Mouse (Mus musculus): ENCODE data around the gene Pacs2. TPM values are rescaled to one million over a fixed set of nuclear protein-coding genes. Genes with fewer than 3 reads are reported as not detected.

Gene Pacs2
- polyA plus RNA-seq, 1 experiment, result 89.3 TPM

- H3K27me3 ChIP-seq (ENCODE audit: control insufficient read depth, insufficient read depth, insufficient read length), result no peaks in the 10 kb centered on the region
Observed at GRCm38 (mm10) chr12:113030046-113030445, 15.7 kb downstream of the Pacs2 start.

GRCm38 (mm10) chr12:113030993-113031392 lies 16.7 kb downstream of the Pacs2 start:
- H3K4me3 ChIP-seq, result no peak overlapping the region

More at GRCm38 (mm10) chr12:113030046-113030445, 15.7 kb downstream of the Pacs2 start:
- Histone ChIP-seq H3K4me2 (ENCODE audit: low read depth) (peak overlapping the region; percentile 45), H3K4me3 (no peak overlapping the region), H3K36me3 (ENCODE audit: control insufficient read depth, insufficient read depth) (peaks cover 12% of the 10 kb centered on the region), H3K79me2 (ENCODE audit: control insufficient read depth, insufficient read depth) (peaks cover 90% of the 10 kb centered on the region), H3ac (ENCODE audit: control insufficient read depth, insufficient read length) (no peak overlapping the region)
- TF ChIP-seq CEBPB (IDR thresholded peaks at IDR 0.05; ENCODE audit: insufficient read depth, poor library complexity, severe bottlenecking) (no peak), TCF3 (IDR thresholded peaks at IDR 0.05; ENCODE audit: insufficient read length, low read depth) (no peak), REST (IDR thresholded peaks at IDR 0.05; ENCODE audit: insufficient read depth, insufficient read length) (no peak), MYOG (IDR thresholded peaks at IDR 0.05; ENCODE audit: control insufficient read depth in 1 of 3, insufficient read depth in 1 of 3, insufficient read length in 2 of 3, low read depth in 2 of 3) (no peak), MYOD1 (IDR thresholded peaks at IDR 0.05; ENCODE audit: control insufficient read depth in 1 of 3, insufficient read length in 2 of 3, low read depth in 2 of 3) (no peak)

DNA sequence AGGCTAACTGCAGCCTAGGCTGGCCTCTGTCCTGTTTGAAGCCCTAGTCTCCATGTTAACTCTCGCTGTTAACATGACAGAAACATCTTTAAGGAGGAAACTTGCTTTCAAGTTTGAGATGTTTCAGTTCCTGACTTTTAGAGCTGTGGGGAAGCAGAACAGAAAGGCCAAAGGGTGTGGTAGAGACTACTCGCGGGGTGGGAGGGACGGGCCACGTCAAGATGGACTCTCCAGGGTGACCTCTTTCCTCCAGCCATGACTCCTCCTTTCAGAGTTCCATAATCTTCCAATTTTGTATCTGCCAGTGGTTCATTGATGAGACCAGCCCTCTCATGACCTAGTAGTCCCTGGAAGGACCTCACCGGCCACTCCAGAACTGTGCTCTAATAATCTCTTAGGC lies 17.1 kb downstream of the Pacs2 start:
- H3K4me3 ChIP-seq, result no peak overlapping the region
- H3K4me2 ChIP-seq (ENCODE audit: low read depth), result peak overlapping the region; percentile 45
- H3ac ChIP-seq (ENCODE audit: control insufficient read depth, insufficient read length), result no peak overlapping the region
- TF ChIP-seq E2F4 (IDR thresholded peaks at IDR 0.05; ENCODE audit: insufficient read depth) (no peak), REST (IDR thresholded peaks at IDR 0.05; ENCODE audit: insufficient read depth, insufficient read length) (no peak), POLR2A (IDR thresholded peaks at IDR 0.05; ENCODE audit: insufficient read length, low read depth) (no peak), TCF3 (IDR thresholded peaks at IDR 0.05; ENCODE audit: insufficient read length, low read depth) (no peak), USF1 (IDR thresholded peaks at IDR 0.05; ENCODE audit: low read depth) (no peak), POLR2AphosphoS2 (IDR thresholded peaks at IDR 0.05; ENCODE audit: insufficient read length, low read depth) (no peak), MAX (IDR thresholded peaks at IDR 0.05; ENCODE audit: low read depth) (no peak), MYOG (IDR thresholded peaks at IDR 0.05; ENCODE audit: control insufficient read depth in 1 of 3, insufficient read depth in 1 of 3, insufficient read length in 2 of 3, low read depth in 2 of 3) (no peak), SRF (IDR thresholded peaks at IDR 0.05; ENCODE audit: control insufficient read depth, insufficient read length, low read depth) (no peak), CEBPB (IDR thresholded peaks at IDR 0.05; ENCODE audit: insufficient read depth, poor library complexity, severe bottlenecking) (no peak), TCF12 (IDR thresholded peaks at IDR 0.05; ENCODE audit: insufficient read depth, poor library complexity, severe bottlenecking) (no peak), MYOD1 (IDR thresholded peaks at IDR 0.05; ENCODE audit: control insufficient read depth in 1 of 3, insufficient read length in 2 of 3, low read depth in 2 of 3) (no peak)
- peaks cover 8% of the 10 kb centered on the region for H3K36me3 ChIP-seq (ENCODE audit: control insufficient read depth, insufficient read depth)
- no peaks in the 10 kb centered on the region for H3K27me3 ChIP-seq (ENCODE audit: control insufficient read depth, insufficient read depth, insufficient read length)
- peaks cover 90% of the 10 kb centered on the region for H3K79me2 ChIP-seq (ENCODE audit: control insufficient read depth, insufficient read depth)

More at GRCm38 (mm10) chr12:113030993-113031392, 16.7 kb downstream of the Pacs2 start:
- peak overlapping the region; percentile 45 for H3K4me2 ChIP-seq (ENCODE audit: low read depth)
- H3K36me3 ChIP-seq (ENCODE audit: control insufficient read depth, insufficient read depth), result peaks cover 8% of the 10 kb centered on the region
- H3K79me2 ChIP-seq (ENCODE audit: control insufficient read depth, insufficient read depth), result peaks cover 90% of the 10 kb centered on the region
- H3K27me3 ChIP-seq (ENCODE audit: control insufficient read depth, insufficient read depth, insufficient read length), result no peaks in the 10 kb centered on the region
- no peak overlapping the region for H3ac ChIP-seq (ENCODE audit: control insufficient read depth, insufficient read length)
- TF ChIP-seq POLR2A (IDR thresholded peaks at IDR 0.05; ENCODE audit: insufficient read length, low read depth), result peak; percentile 30
- TF ChIP-seq MYOG (IDR thresholded peaks at IDR 0.05; ENCODE audit: control insufficient read depth in 1 of 3, insufficient read depth in 1 of 3, insufficient read length in 2 of 3, low read depth in 2 of 3), result peak in 1 of 3 experiments; percentile 37
- no peak for TF ChIP-seq MYOD1 (IDR thresholded peaks at IDR 0.05; ENCODE audit: control insufficient read depth in 1 of 3, insufficient read length in 2 of 3, low read depth in 2 of 3)

DNA sequence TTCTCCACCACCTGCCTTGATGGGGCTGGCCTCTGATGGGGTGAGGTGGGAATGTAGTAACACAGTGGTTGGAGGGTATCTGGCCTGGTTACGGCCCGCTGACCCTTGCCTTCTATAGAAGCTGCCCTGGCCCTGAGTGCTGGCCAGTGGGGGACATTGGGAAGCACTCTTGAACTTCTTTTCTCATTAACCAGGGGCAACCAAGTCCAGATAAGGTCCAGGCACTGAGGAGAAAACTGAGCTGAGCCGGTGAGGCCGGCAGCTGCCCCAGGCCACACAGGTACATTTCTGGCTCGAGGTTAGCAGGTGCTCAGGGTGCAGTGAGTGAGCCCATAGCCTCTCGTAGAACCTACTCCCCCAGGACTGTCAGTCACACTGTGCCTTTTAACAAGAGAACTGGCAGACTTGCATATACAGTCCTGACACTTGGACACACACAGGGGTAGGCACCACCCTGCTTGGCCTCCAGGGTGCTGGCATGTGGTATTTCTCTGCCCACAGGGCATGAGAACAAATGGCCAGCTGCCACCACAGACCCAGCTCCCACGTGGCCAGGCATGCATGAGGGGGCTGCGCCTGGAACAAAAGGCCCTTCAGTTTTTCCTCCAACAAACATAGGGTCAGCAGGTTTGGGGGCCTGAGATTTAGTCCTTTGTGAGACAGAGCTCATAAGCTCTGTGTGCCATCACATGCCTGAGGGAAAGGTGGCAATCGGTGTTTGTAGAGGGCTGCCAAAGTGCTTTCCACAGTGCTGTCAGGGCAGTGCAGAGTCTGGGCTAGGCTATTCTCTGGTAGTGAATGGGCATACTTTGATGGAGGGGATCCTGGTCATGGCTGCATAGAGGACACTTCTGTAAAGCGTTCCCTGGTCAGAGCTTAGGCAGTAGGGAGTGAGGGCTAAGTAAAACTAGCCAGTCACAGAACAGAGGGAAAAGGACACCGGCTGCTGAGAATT lies 18.3 kb downstream of the Pacs2 start:
- peak; percentile 55 for TF ChIP-seq USF1 (IDR thresholded peaks at IDR 0.05; ENCODE audit: low read depth)
- TF ChIP-seq MAX (IDR thresholded peaks at IDR 0.05; ENCODE audit: low read depth), result no peak
- TF ChIP-seq TCF12 (IDR thresholded peaks at IDR 0.05; ENCODE audit: insufficient read depth, poor library complexity, severe bottlenecking), result no peak
- peak; percentile 64 for TF ChIP-seq TCF3 (IDR thresholded peaks at IDR 0.05; ENCODE audit: insufficient read length, low read depth)
- no peak for TF ChIP-seq POLR2AphosphoS2 (IDR thresholded peaks at IDR 0.05; ENCODE audit: insufficient read length, low read depth)
- TF ChIP-seq MYOG (IDR thresholded peaks at IDR 0.05; ENCODE audit: control insufficient read depth in 1 of 3, insufficient read depth in 1 of 3, insufficient read length in 2 of 3, low read depth in 2 of 3), result peak in 2 of 3 experiments; percentile 80 to 92
- TF ChIP-seq POLR2A (IDR thresholded peaks at IDR 0.05; ENCODE audit: insufficient read length, low read depth), result no peak
- TF ChIP-seq REST (IDR thresholded peaks at IDR 0.05; ENCODE audit: insufficient read depth, insufficient read length), result no peak
- TF ChIP-seq SRF (IDR thresholded peaks at IDR 0.05; ENCODE audit: control insufficient read depth, insufficient read length, low read depth), result no peak
- TF ChIP-seq CEBPB (IDR thresholded peaks at IDR 0.05; ENCODE audit: insufficient read depth, poor library complexity, severe bottlenecking), result no peak
- TF ChIP-seq E2F4 (IDR thresholded peaks at IDR 0.05; ENCODE audit: insufficient read depth), result no peak
- TF ChIP-seq MYOD1 (IDR thresholded peaks at IDR 0.05; ENCODE audit: control insufficient read depth in 1 of 3, insufficient read length in 2 of 3, low read depth in 2 of 3), result peak in 2 of 3 experiments; percentile 80 to 81
- no peak overlapping the region for H3K4me3 ChIP-seq
- peaks cover 97% of the 10 kb centered on the region for H3K79me2 ChIP-seq (ENCODE audit: control insufficient read depth, insufficient read depth)
- peak overlapping the region; percentile 45 for H3K4me2 ChIP-seq (ENCODE audit: low read depth)
- H3K27me3 ChIP-seq (ENCODE audit: control insufficient read depth, insufficient read depth, insufficient read length), result no peaks in the 10 kb centered on the region
- peaks cover 8% of the 10 kb centered on the region for H3K36me3 ChIP-seq (ENCODE audit: control insufficient read depth, insufficient read depth)
- H3ac ChIP-seq (ENCODE audit: control insufficient read depth, insufficient read length), result no peak overlapping the region
